Mouse (Mus musculus): ENCODE data around the gene Gm20905.
"Not testable (repeated sequence)": the region's sequence is repeated elsewhere in the genome, so short reads cannot be mapped to it uniquely, and the experiment has no call there.

Gene Gm20905

DNA sequence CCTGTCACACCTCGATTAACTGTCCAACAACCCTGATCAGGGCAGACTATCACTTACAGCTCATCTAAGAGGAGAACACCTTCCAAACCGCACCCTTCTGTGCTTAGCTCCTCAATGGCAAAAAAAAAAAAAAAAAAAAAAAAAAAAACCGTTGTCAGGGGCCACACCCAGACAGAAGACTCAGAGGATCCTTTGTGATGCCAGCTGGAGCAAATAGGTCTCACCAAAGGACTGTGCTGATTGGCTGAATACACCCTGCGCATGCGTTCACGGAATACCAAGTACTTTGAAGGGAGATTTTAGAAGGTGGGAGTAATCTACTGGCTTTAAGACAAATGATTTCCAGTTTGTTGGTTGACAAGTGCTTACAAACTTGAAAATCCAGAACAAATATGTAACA, at the start of gene Gm20905:
Gm20905 (minus strand) TSS at position 101 of the 400 bp plus-strand sequence.
- DNase-seq = not testable (repeated sequence)
